In the genomic region with DNA sequence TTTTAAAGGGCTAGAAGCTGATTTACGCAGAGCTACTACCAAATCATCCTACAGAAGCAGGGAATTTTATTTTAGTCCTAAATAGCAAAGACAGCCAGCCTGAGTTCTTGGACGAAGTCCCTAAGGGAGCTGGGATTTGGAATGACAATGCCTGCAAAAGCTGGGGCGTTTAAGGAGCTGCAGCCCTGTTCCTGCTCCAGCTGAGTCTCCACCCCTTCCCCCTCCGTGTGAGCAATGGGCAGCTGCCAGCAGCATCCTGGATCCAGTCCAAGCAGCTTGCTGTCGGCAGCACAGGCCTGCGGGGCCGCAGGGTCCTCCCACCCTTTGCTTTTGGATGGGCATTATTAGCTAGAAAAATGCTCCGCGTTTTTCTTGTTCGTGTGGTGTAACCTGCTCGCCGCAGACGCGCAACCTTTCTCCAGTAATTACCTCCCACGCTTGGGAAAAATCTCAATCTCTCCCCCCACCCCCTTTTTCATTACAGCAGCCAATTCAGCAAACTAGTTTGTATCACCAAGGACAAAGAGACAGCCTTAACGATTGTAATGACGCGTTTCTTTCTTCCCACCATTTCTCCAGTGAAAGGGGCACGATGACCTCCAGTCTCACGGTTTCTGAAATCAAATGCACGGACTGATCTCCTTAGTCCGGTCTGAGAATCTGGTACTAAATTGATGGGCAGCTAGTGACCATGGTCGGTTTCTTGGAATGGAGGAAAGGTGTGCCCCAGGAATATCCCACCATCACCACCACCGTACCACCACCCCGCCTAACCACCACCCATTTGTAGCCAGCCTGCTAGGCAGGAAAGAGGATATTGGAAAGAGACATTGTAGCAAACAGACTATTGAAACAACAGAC, we compare ENCODE assay signal across 8 mouse cellular contexts.
DNase-seq lines count a peak whose midpoint lies in the region; ATAC-seq and TF ChIP-seq lines count a peak whose summit lies in the region.

No protein-coding gene starts in this region.

- no peaks in the 10 kb centered on the region for H3K27me3 ChIP-seq in heart, embryonic 12.5 days (replicated peaks)
- no peaks in the 10 kb centered on the region for H3K27me3 ChIP-seq in kidney, embryonic 15.5 days
- no peaks in the 10 kb centered on the region for H3K27me3 ChIP-seq in limb, embryonic 14.5 days (ENCODE audit: control insufficient read depth, insufficient read depth, low read length)
- H3K27me3 ChIP-seq in midbrain, embryonic 14.5 days (ENCODE audit: control insufficient read depth, insufficient read depth, low read length) = no peaks in the 10 kb centered on the region

- TF ChIP-seq CTCF in bone marrow macrophage, adult 2 months (IDR thresholded peaks at IDR 0.05; ENCODE audit: low read depth, low read length) = no peak

- peak; percentile 79; the same call in 1 of the 2 replicates for ATAC-seq in heart, embryonic 12.5 days (ENCODE audit: insufficient number of reproducible peaks, low FRiP score)
- peak; percentile 89 for ATAC-seq in kidney, embryonic 15.5 days (replicated peaks; ENCODE audit: low FRiP score)
- ATAC-seq in limb, embryonic 14.5 days (ENCODE audit: low FRiP score, low read depth) = peak; percentile 87
- ATAC-seq in midbrain, embryonic 14.5 days (ENCODE audit: low FRiP score, low TSS enrichment) = peak; percentile 91

- H3K4me2 ChIP-seq in heart, embryonic 12.5 days = peak overlapping the region; percentile 67
- peak overlapping the region; percentile 57 for H3K4me2 ChIP-seq in kidney, embryonic 15.5 days
- H3K4me2 ChIP-seq in limb, embryonic 14.5 days (replicated peaks; ENCODE audit: low read depth, low read length, severe bottlenecking) = peak overlapping the region; percentile 47
- H3K4me2 ChIP-seq in midbrain, embryonic 14.5 days (ENCODE audit: low read length) = peak overlapping the region; percentile 52

- TF ChIP-seq POLR2A in bone marrow macrophage, adult 2 months (IDR thresholded peaks at IDR 0.05; ENCODE audit: borderline replicate concordance, low read depth, low read length) = no peak
- 0 out of 2 replicates have a peak, but pooled peaks have one; percentile 27 for TF ChIP-seq POLR2A in limb, embryonic 14.5 days (IDR thresholded peaks at IDR 0.05; ENCODE audit: borderline replicate concordance, extremely low read depth, insufficient read depth, insufficient read length)

- H3K4me3 ChIP-seq in bone marrow macrophage, adult 2 months (ENCODE audit: insufficient read depth, low read length) = peak overlapping the region; percentile 52
- H3K4me3 ChIP-seq in heart, embryonic 12.5 days = peak overlapping the region; percentile 39
- peak overlapping the region; percentile 39 for H3K4me3 ChIP-seq in kidney, embryonic 15.5 days (replicated peaks)
- peak overlapping the region; percentile 29 for H3K4me3 ChIP-seq in limb, embryonic 14.5 days (replicated peaks; ENCODE audit: low read length)
- peak overlapping the region; percentile 20 for H3K4me3 ChIP-seq in midbrain, embryonic 14.5 days (replicated peaks; ENCODE audit: low read depth, low read length)

- H3K4me1 ChIP-seq in bone marrow macrophage, adult 2 months (ENCODE audit: control insufficient read depth, insufficient read depth, low read length) = peaks cover 18% of the 10 kb centered on the region
- peaks cover 10% of the 10 kb centered on the region; the same call in 1 of the 2 replicates for H3K4me1 ChIP-seq in heart, embryonic 12.5 days (replicated peaks)
- H3K4me1 ChIP-seq in kidney, embryonic 15.5 days = no peaks in the 10 kb centered on the region
- no peaks in the 10 kb centered on the region for H3K4me1 ChIP-seq in limb, embryonic 14.5 days (ENCODE audit: control insufficient read depth, insufficient read depth, low read length)
- peaks cover 6% of the 10 kb centered on the region; the same call in 1 of the 2 replicates for H3K4me1 ChIP-seq in midbrain, embryonic 14.5 days (ENCODE audit: control insufficient read depth, insufficient read depth, low read length)

- WGBS in heart, embryonic 12.5 days = 16% methylated on average over 25 of the region's 25 CpGs
- WGBS in kidney, embryonic 15.5 days = 25% methylated on average over 25 of the region's 25 CpGs
- 25% methylated on average over 24 of the region's 25 CpGs for WGBS in limb, embryonic 14.5 days
- WGBS in midbrain, embryonic 14.5 days = 21% methylated on average over 25 of the region's 25 CpGs

- H3K9ac ChIP-seq in heart, embryonic 12.5 days = no peak overlapping the region
- no peak overlapping the region for H3K9ac ChIP-seq in kidney, embryonic 15.5 days
- 0 out of 2 replicates have a peak overlapping the region, but pooled peaks have one; percentile 12 for H3K9ac ChIP-seq in limb, embryonic 14.5 days (ENCODE audit: low read depth, low read length, severe bottlenecking)
- peak overlapping the region; percentile 43 for H3K9ac ChIP-seq in midbrain, embryonic 14.5 days (replicated peaks; ENCODE audit: low read length)

- H3K36me3 ChIP-seq in heart, embryonic 12.5 days = no peaks in the 10 kb centered on the region
- H3K36me3 ChIP-seq in kidney, embryonic 15.5 days = no peaks in the 10 kb centered on the region
- H3K36me3 ChIP-seq in limb, embryonic 14.5 days (ENCODE audit: control insufficient read depth, insufficient read depth, low read length) = no peaks in the 10 kb centered on the region
- H3K36me3 ChIP-seq in midbrain, embryonic 14.5 days (ENCODE audit: control insufficient read depth, insufficient read depth, low read length) = no peaks in the 10 kb centered on the region

- H3K9me3 ChIP-seq in heart, embryonic 12.5 days (replicated peaks) = no peaks in the 10 kb centered on the region
- H3K9me3 ChIP-seq in kidney, embryonic 15.5 days (replicated peaks) = no peaks in the 10 kb centered on the region
- no peaks in the 10 kb centered on the region for H3K9me3 ChIP-seq in limb, embryonic 14.5 days (ENCODE audit: control insufficient read depth, low read length)
- no peaks in the 10 kb centered on the region for H3K9me3 ChIP-seq in midbrain, embryonic 14.5 days (ENCODE audit: control insufficient read depth, low read length)

- H3K27ac ChIP-seq in bone marrow macrophage, adult 2 months (ENCODE audit: insufficient read depth, low read depth, low read length) = peak overlapping the region; percentile 66
- peak overlapping the region; percentile 82 for H3K27ac ChIP-seq in heart, embryonic 12.5 days (ENCODE audit: poor library complexity, severe bottlenecking)
- H3K27ac ChIP-seq in kidney, embryonic 15.5 days = peak overlapping the region; percentile 90
- H3K27ac ChIP-seq in limb, embryonic 14.5 days (replicated peaks; ENCODE audit: low read depth, low read length) = peak overlapping the region; percentile 74
- H3K27ac ChIP-seq in midbrain, embryonic 14.5 days (replicated peaks; ENCODE audit: low read depth, low read length) = peak overlapping the region; percentile 95

- DNase-seq in 3T3-L1 (ENCODE audit: low read depth, low spot score) = peak; percentile 70
- DNase-seq in fibroblast of lung, adult 2 months (ENCODE audit: low read depth) = peak; percentile 87
- peak; percentile 90 for DNase-seq in limb, embryonic 14.5 days (ENCODE audit: low spot score)
- peak; percentile 90 for DNase-seq in midbrain, embryonic 14.5 days
- peak; percentile 37 to 69 for DNase-seq in spleen, postnatal 4 days (ENCODE audit: low spot score in 2 of 2)

Comparison
In these comparisons a context has a peak if more than half of its experiments do, and no peak if none do; other contexts are left out.
1. Peak in every context shown above with its lines: DNase-seq, ATAC-seq, H3K4me3 ChIP-seq and H3K27ac ChIP-seq.
2. H3K9ac ChIP-seq: peak in limb, embryonic 14.5 days (single experiment) and midbrain, embryonic 14.5 days (single experiment); none in heart, embryonic 12.5 days (single experiment) and kidney, embryonic 15.5 days (single experiment).